Mouse (Mus musculus): Measurements from ENCODE around the gene Cdsn. TPM values are rescaled to one million over a fixed set of nuclear protein-coding genes. Genes with fewer than 3 reads are reported as not detected.

Gene Cdsn
- polyA plus RNA-seq, 1 experiment from 2014 or later: not detected

DNA sequence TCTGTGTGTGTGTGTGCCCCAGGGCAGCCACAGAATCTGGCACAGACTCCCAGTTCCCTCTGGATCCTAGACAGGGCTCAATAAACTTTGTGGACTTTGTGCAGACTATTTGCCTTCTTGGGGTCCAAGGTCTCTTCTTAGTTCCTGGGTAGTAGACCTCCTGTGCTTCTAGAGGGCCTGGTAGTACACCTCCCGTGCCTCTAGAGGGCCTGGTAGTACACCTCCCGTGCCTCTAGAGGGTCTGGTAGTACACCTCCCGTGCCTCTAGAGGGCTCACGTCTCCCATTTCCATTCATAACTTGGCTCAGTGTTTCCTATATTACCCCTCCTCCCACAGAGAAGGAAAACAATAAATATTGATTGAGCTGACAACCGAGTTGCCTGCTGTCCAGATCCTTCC, 4.9 kb downstream of the Cdsn start:
- Histone ChIP-seq H3K27ac (ENCODE audit: low read depth) (no peak overlapping the region), H3K9me3 (ENCODE audit: low read length) (no peaks in the 10 kb centered on the region), H3K4me2 (ENCODE audit: low read depth, low read length) (no peak overlapping the region), H3K4me1 (ENCODE audit: insufficient read depth) (no peaks in the 10 kb centered on the region), H3K9ac (replicated peaks) (no peak overlapping the region), H3K36me3 (replicated peaks; ENCODE audit: insufficient read depth, low read length) (no peaks in the 10 kb centered on the region), H3K27me3 (ENCODE audit: insufficient read depth, low read length) (no peaks in the 10 kb centered on the region), H3K4me3 (ENCODE audit: low read depth, low read length) (no peak overlapping the region)
- TF ChIP-seq EP300 (IDR thresholded peaks at IDR 0.05; ENCODE audit: low read depth): no peak
- peak; percentile 78 for TF ChIP-seq CTCF (IDR thresholded peaks at IDR 0.05; ENCODE audit: low read depth)
- DNase-seq (peak; percentile 53), ATAC-seq (peak; percentile 77)
- WGBS (ENCODE audit: insufficient replicate concordance): 19% methylated on average over 5 of the region's 5 CpGs

- H3K4me3 ChIP-seq (ENCODE audit: low read depth, low read length): no peak overlapping the region
- H3K27ac ChIP-seq (ENCODE audit: low read depth): no peak overlapping the region
- WGBS (ENCODE audit: insufficient replicate concordance): 66% methylated on average over 9 of the region's 9 CpGs
- no peaks in the 10 kb centered on the region for H3K9me3 ChIP-seq (ENCODE audit: low read length)
- no peak overlapping the region for H3K9ac ChIP-seq (replicated peaks)
- H3K4me2 ChIP-seq (ENCODE audit: low read depth, low read length): no peak overlapping the region
- DNase-seq (no peak), ATAC-seq (no peak; the same call in 1 of the 2 replicates)
- H3K4me1 ChIP-seq (ENCODE audit: insufficient read depth): no peaks in the 10 kb centered on the region
- TF ChIP-seq CTCF (IDR thresholded peaks at IDR 0.05; ENCODE audit: low read depth): no peak
- TF ChIP-seq EP300 (IDR thresholded peaks at IDR 0.05; ENCODE audit: low read depth): no peak
- no peaks in the 10 kb centered on the region for H3K36me3 ChIP-seq (replicated peaks; ENCODE audit: insufficient read depth, low read length)
- H3K27me3 ChIP-seq (ENCODE audit: insufficient read depth, low read length): no peaks in the 10 kb centered on the region
These were observed 5.4 kb downstream of the Cdsn start for GRCm38 (mm10) chr17:35557351-35557750.

GRCm38 (mm10) chr17:35558216-35558615, 6.3 kb downstream of the Cdsn start:
- DNase-seq: no peak
- Histone ChIP-seq H3K36me3 (replicated peaks; ENCODE audit: insufficient read depth, low read length) (no peaks in the 10 kb centered on the region), H3K9me3 (ENCODE audit: low read length) (no peaks in the 10 kb centered on the region), H3K4me2 (ENCODE audit: low read depth, low read length) (no peak overlapping the region), H3K9ac (replicated peaks) (no peak overlapping the region), H3K4me3 (ENCODE audit: low read depth, low read length) (no peak overlapping the region), H3K27ac (ENCODE audit: low read depth) (no peak overlapping the region), H3K4me1 (ENCODE audit: insufficient read depth) (no peaks in the 10 kb centered on the region), H3K27me3 (ENCODE audit: insufficient read depth, low read length) (no peaks in the 10 kb centered on the region)
- WGBS (ENCODE audit: insufficient replicate concordance): 45% methylated on average over 8 of the region's 8 CpGs
- TF ChIP-seq EP300 (IDR thresholded peaks at IDR 0.05; ENCODE audit: low read depth) (no peak), CTCF (IDR thresholded peaks at IDR 0.05; ENCODE audit: low read depth) (no peak)
- ATAC-seq: no peak

DNA sequence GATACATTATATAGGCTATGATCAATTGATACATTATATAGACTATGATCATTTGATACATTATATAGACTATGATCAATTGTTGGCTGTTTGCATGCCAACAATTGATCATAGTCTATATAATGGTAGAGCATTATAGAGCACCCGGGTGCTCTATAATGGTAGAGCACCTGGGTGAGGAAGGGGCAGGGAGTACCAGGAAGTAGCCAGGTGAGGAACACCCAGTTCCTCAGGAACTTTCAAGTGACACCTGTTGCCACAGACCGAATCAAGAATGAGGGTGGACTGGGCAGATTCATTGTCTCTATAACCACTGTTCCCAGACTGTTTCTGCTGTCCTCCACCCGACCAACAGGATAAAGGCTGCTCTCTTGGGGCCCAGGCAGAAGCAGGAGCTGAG, 15.2 kb downstream of the Cdsn start, which contains the start of gene 2300002M23Rik:
TSS of gene 2300002M23Rik (plus strand) at position 301 of the 400 bp plus-strand sequence.
- no peaks in the 10 kb centered on the region for H3K36me3 ChIP-seq (replicated peaks; ENCODE audit: insufficient read depth, low read length)
- H3K9me3 ChIP-seq (ENCODE audit: low read length): no peaks in the 10 kb centered on the region
- H3K27ac ChIP-seq (ENCODE audit: low read depth): no peak within 1 kb of the TSS
- no peak within 1 kb of the TSS for H3K4me3 ChIP-seq (ENCODE audit: low read depth, low read length)
- H3K4me1 ChIP-seq (ENCODE audit: insufficient read depth): no peaks in the 10 kb centered on the region
- WGBS (ENCODE audit: insufficient replicate concordance): 53% methylated on average over 3 of the region's 3 CpGs
- no peak for ATAC-seq
- no peak for DNase-seq
- TF ChIP-seq EP300 (IDR thresholded peaks at IDR 0.05; ENCODE audit: low read depth) (no peak), CTCF (IDR thresholded peaks at IDR 0.05; ENCODE audit: low read depth) (no peak)
- no peak within 1 kb of the TSS for H3K4me2 ChIP-seq (ENCODE audit: low read depth, low read length)
- H3K9ac ChIP-seq (replicated peaks): no peak within 1 kb of the TSS
- peaks cover 26% of the 10 kb centered on the region for H3K27me3 ChIP-seq (ENCODE audit: insufficient read depth, low read length)

GRCm38 (mm10) chr17:35567767-35568166, 15.8 kb downstream of the Cdsn start:
- Histone ChIP-seq H3K4me2 (ENCODE audit: low read depth, low read length) (no peak overlapping the region), H3K27ac (ENCODE audit: low read depth) (no peak overlapping the region), H3K4me3 (ENCODE audit: low read depth, low read length) (no peak overlapping the region), H3K27me3 (ENCODE audit: insufficient read depth, low read length) (peaks cover 26% of the 10 kb centered on the region), H3K4me1 (ENCODE audit: insufficient read depth) (no peaks in the 10 kb centered on the region), H3K9ac (replicated peaks) (no peak overlapping the region), H3K9me3 (ENCODE audit: low read length) (no peaks in the 10 kb centered on the region), H3K36me3 (replicated peaks; ENCODE audit: insufficient read depth, low read length) (no peaks in the 10 kb centered on the region)
- DNase-seq: no peak
- no peak for ATAC-seq
- 20% methylated on average over 9 of the region's 9 CpGs for WGBS (ENCODE audit: insufficient replicate concordance)
- TF ChIP-seq EP300 (IDR thresholded peaks at IDR 0.05; ENCODE audit: low read depth) (no peak), CTCF (IDR thresholded peaks at IDR 0.05; ENCODE audit: low read depth) (no peak)

DNA sequence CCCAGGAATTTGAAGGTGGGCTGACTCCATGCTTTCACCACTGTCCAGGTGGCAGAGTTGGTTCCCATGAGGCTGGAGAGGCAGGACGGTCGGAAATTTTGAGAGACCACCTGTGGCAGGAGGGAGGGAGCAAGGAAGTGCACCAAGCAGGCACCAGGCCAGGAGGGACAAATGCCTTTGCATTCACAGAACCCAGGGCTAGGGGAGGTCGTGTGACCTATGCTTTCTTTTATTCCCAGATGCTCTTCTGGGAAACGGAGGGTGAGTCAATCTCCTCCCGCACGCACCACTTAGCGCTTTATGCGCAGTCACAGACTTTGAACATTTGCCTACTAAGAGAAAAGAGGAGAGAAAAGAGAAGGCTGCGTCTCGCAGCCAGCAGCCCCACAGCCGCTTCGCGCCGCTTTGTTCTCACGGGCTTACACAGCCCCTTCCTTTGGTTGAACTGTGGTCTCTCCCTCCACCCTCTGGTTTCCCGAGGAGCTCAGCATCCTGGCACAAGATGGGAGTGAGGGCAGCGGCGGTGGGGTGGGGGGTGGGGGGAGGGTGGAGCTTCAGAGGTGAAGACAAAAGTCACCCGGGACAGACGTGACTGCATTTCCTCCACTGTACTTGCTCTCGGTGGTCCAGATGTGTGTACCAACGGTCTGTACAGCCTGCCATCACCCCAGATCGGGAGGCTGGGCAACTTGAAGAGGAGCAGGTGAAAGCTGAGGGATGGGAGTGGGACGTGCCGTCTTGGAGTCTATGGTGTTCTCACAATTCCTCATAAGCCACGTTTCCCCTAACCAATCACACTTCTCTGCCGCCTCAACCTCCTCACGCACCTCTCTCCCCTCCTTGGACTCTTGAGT, 17.4 kb downstream of the Cdsn start:
- no peak for TF ChIP-seq EP300 (IDR thresholded peaks at IDR 0.05; ENCODE audit: low read depth)
- Histone ChIP-seq H3K27ac (ENCODE audit: low read depth) (no peak overlapping the region), H3K4me2 (ENCODE audit: low read depth, low read length) (0 out of 2 replicates have a peak overlapping the region, but pooled peaks have one; percentile 18), H3K9ac (replicated peaks) (no peak overlapping the region), H3K4me1 (ENCODE audit: insufficient read depth) (no peaks in the 10 kb centered on the region), H3K9me3 (ENCODE audit: low read length) (no peaks in the 10 kb centered on the region), H3K4me3 (ENCODE audit: low read depth, low read length) (no peak overlapping the region), H3K36me3 (replicated peaks; ENCODE audit: insufficient read depth, low read length) (no peaks in the 10 kb centered on the region), H3K27me3 (ENCODE audit: insufficient read depth, low read length) (peaks cover 26% of the 10 kb centered on the region)
- ATAC-seq (no peak), DNase-seq (no peak)
- WGBS (ENCODE audit: insufficient replicate concordance): 5% methylated on average over 27 of the region's 28 CpGs

All from liver, postnatal 0 days (tissue).